ENCODE assay signal across 15 mouse cellular contexts in genomic region chr1:65113536-65114172, GRCm38 (mm10). TPM values are rescaled to one million over a fixed set of nuclear protein-coding genes. Genes with fewer than 3 reads are reported as not detected.
A peak's percentile ranks its signal among the peaks of the same experiment; 100 is the strongest.
DNase-seq lines count a peak whose midpoint lies in the region; ATAC-seq and TF ChIP-seq lines count a peak whose summit lies in the region.
"Had no signal": no experiment of that assay in that cellular context is flagged by ENCODE, and none has a peak within 500 bp of the region (broad histone marks: within the 10 kb centered on the region; RNA-seq: fewer than 3 reads in every experiment).

No protein-coding gene starts in this region.

- no peak for TF ChIP-seq CTCF in liver, adult 2 months (IDR thresholded peaks at IDR 0.05; ENCODE audit: low read depth, low read length)
- TF ChIP-seq CTCF in bone marrow macrophage, adult 2 months (IDR thresholded peaks at IDR 0.05; ENCODE audit: low read depth, low read length) = no peak
- no peak for TF ChIP-seq CTCF in lung, embryonic 14.5 days (IDR thresholded peaks at IDR 0.05; ENCODE audit: low read depth)

- no peak overlapping the region for H3K4me2 ChIP-seq in lung, embryonic 14.5 days
- no peak overlapping the region for H3K4me2 ChIP-seq in heart, embryonic 12.5 days

- no peaks in the 10 kb centered on the region for H3K27me3 ChIP-seq in liver, adult 2 months (ENCODE audit: control insufficient read depth, insufficient read depth, low read length)
- H3K27me3 ChIP-seq in lung, embryonic 14.5 days (ENCODE audit: insufficient read depth, low read length) = no peaks in the 10 kb centered on the region
- no peaks in the 10 kb centered on the region for H3K27me3 ChIP-seq in heart, embryonic 12.5 days (replicated peaks)

- WGBS in liver, adult 2 months = 86% methylated on average over 5 of the region's 5 CpGs
- 81% methylated on average over 5 of the region's 5 CpGs for WGBS in lung, embryonic 14.5 days
- WGBS in heart, embryonic 12.5 days = 84% methylated on average over 5 of the region's 5 CpGs

- H3K27ac ChIP-seq in liver, adult 2 months (replicated peaks; ENCODE audit: insufficient read depth, low read depth, low read length) = no peak overlapping the region
- H3K27ac ChIP-seq in bone marrow macrophage, adult 2 months (ENCODE audit: insufficient read depth, low read depth, low read length) = peak overlapping the region; percentile 91
- no peak overlapping the region for H3K27ac ChIP-seq in lung, embryonic 14.5 days (ENCODE audit: low read depth)
- no peak overlapping the region for H3K27ac ChIP-seq in heart, embryonic 12.5 days (ENCODE audit: poor library complexity, severe bottlenecking)

- H3K9ac ChIP-seq in liver, adult 2 months (ENCODE audit: low read depth, low read length) = no peak overlapping the region
- no peak overlapping the region for H3K9ac ChIP-seq in lung, embryonic 14.5 days
- no peak overlapping the region for H3K9ac ChIP-seq in heart, embryonic 12.5 days

- no peak for TF ChIP-seq POLR2A in liver, adult 2 months (IDR thresholded peaks at IDR 0.05; ENCODE audit: extremely low read depth, insufficient read depth, low read length)
- no peak for TF ChIP-seq POLR2A in bone marrow macrophage, adult 2 months (IDR thresholded peaks at IDR 0.05; ENCODE audit: borderline replicate concordance, low read depth, low read length)

- H3K79me2 ChIP-seq in liver, adult 2 months (ENCODE audit: control insufficient read depth, insufficient read depth, low read length) = no peaks in the 10 kb centered on the region

- no peak for ATAC-seq in lung, embryonic 14.5 days (ENCODE audit: insufficient read depth)
- no peak for ATAC-seq in heart, embryonic 12.5 days (ENCODE audit: insufficient number of reproducible peaks, low FRiP score)
- ATAC-seq: inflammation-experienced regulatory T-cells, adult 6 months had no signal

- no peaks in the 10 kb centered on the region for H3K9me3 ChIP-seq in lung, embryonic 14.5 days (ENCODE audit: low read depth, low read length)
- no peaks in the 10 kb centered on the region for H3K9me3 ChIP-seq in heart, embryonic 12.5 days (replicated peaks)
- H3K9me3 ChIP-seq: G1E had no signal

- H3K4me3 ChIP-seq in liver, adult 2 months (ENCODE audit: insufficient read depth, low read depth, low read length) = no peak overlapping the region
- H3K4me3 ChIP-seq in bone marrow macrophage, adult 2 months (ENCODE audit: insufficient read depth, low read length) = no peak overlapping the region
- no peak overlapping the region for H3K4me3 ChIP-seq in lung, embryonic 14.5 days (ENCODE audit: low read depth, low read length)
- H3K4me3 ChIP-seq in heart, embryonic 12.5 days = no peak overlapping the region

- H3K4me1 ChIP-seq in liver, adult 2 months (ENCODE audit: control insufficient read depth, insufficient read depth, low read length) = peaks cover 13% of the 10 kb centered on the region
- peaks cover 30% of the 10 kb centered on the region for H3K4me1 ChIP-seq in bone marrow macrophage, adult 2 months (ENCODE audit: control insufficient read depth, insufficient read depth, low read length)
- H3K4me1 ChIP-seq in lung, embryonic 14.5 days (ENCODE audit: insufficient read depth) = no peaks in the 10 kb centered on the region
- H3K4me1 ChIP-seq in heart, embryonic 12.5 days (replicated peaks) = no peaks in the 10 kb centered on the region

- no peaks in the 10 kb centered on the region for H3K36me3 ChIP-seq in liver, adult 2 months (ENCODE audit: control insufficient read depth, insufficient read depth, low read length)
- no peaks in the 10 kb centered on the region for H3K36me3 ChIP-seq in lung, embryonic 14.5 days (ENCODE audit: insufficient read depth)
- no peaks in the 10 kb centered on the region for H3K36me3 ChIP-seq in heart, embryonic 12.5 days
- H3K36me3 ChIP-seq: G1E had no signal

- DNase-seq in liver, adult 2 months (ENCODE audit: extremely low read depth, low read depth, low spot score) = peak; percentile 66
- DNase-seq in liver = no peak
- DNase-seq in lung, embryonic 14.5 days = peak; percentile 11
- DNase-seq in yolk sac, embryonic 10.5 days (ENCODE audit: low spot score) = peak; percentile 57
- DNase-seq in Muller cell, postnatal 12 days (ENCODE audit: inconsistent ontology term) = no peak

RNA-seq across cellular contexts. Expression of gene Gm28845, which starts 5.7 kb away (rescaled TPM):
- not detected in 2 replicates for total RNA-seq in liver, adult 2 months (2014; rRNA removed)
- polyA plus RNA-seq in liver, adult 2 months (2012; rRNA removed) = not detected in 2 replicates
- not detected in 2 replicates for polyA plus RNA-seq in bone marrow macrophage, adult 2 months (2012; ENCODE audit: insufficient read depth, insufficient read length, missing spikeins)
- not detected in 2 replicates for polyA plus RNA-seq in lung, embryonic 14.5 days (2014; fragmentation: Nextera tagmentation; extraction: Ambion mirVana)
- not detected in 2 replicates for polyA plus RNA-seq in heart, embryonic 12.5 days (2016; fragmentation: Nextera tagmentation; extraction: Ambion mirVana)
- total RNA-seq: G1E; gastrocnemius, adult 18-20 months; heart, postnatal 10 days; megakaryocyte-erythroid progenitor cell, adult 5-6 weeks had no signal
- polyA plus RNA-seq: G1E; inflammation-experienced regulatory T-cells, adult 6 months; neural tube, embryonic 11.5 days; stomach, embryonic 16.5 days had no signal

RNA-seq across cellular contexts. Expression of gene D630023F18Rik, which starts 9.4 kb away (rescaled TPM):
- total RNA-seq in liver, adult 2 months (2014; rRNA removed) = not detected in 2 replicates
- polyA plus RNA-seq in liver, adult 2 months (2012; rRNA removed) = 0.17 TPM in 1 of 2 replicates, not detected in the other
- polyA plus RNA-seq in bone marrow macrophage, adult 2 months (2012; ENCODE audit: insufficient read depth, insufficient read length, missing spikeins) = 1.3 and 2.1 TPM in 2 replicates
- 0.14 TPM in 1 of 2 replicates, not detected in the other for polyA plus RNA-seq in lung, embryonic 14.5 days (2014; fragmentation: Nextera tagmentation; extraction: Ambion mirVana)
- 0.08 TPM in 1 of 2 replicates, not detected in the other for polyA plus RNA-seq in heart, embryonic 12.5 days (2016; fragmentation: Nextera tagmentation; extraction: Ambion mirVana)
- total RNA-seq: gastrocnemius, adult 18-20 months; heart, postnatal 10 days; megakaryocyte-erythroid progenitor cell, adult 5-6 weeks had no signal
- polyA plus RNA-seq: inflammation-experienced regulatory T-cells, adult 6 months; neural tube, embryonic 11.5 days had no signal

RNA-seq across cellular contexts. Expression of gene Cryga, which starts 10.5 kb away (rescaled TPM):
- total RNA-seq in liver, adult 2 months (2014; rRNA removed) = not detected in 2 replicates
- polyA plus RNA-seq in liver, adult 2 months (2012; rRNA removed) = not detected in 2 replicates
- polyA plus RNA-seq in bone marrow macrophage, adult 2 months (2012; ENCODE audit: insufficient read depth, insufficient read length, missing spikeins) = not detected in 2 replicates
- polyA plus RNA-seq in lung, embryonic 14.5 days (2014; fragmentation: Nextera tagmentation; extraction: Ambion mirVana) = not detected in 2 replicates
- not detected in 2 replicates for polyA plus RNA-seq in heart, embryonic 12.5 days (2016; fragmentation: Nextera tagmentation; extraction: Ambion mirVana)
- total RNA-seq: G1E; gastrocnemius, adult 18-20 months; heart, postnatal 10 days; megakaryocyte-erythroid progenitor cell, adult 5-6 weeks had no signal
- polyA plus RNA-seq: brain, embryonic 14.5 days; G1E; inflammation-experienced regulatory T-cells, adult 6 months; neural tube, embryonic 11.5 days; stomach, embryonic 16.5 days had no signal

RNA-seq across cellular contexts. Expression of gene Crygb, which starts 31.6 kb away (rescaled TPM):
- not detected in 2 replicates for total RNA-seq in liver, adult 2 months (2014; rRNA removed)
- not detected in 2 replicates for polyA plus RNA-seq in liver, adult 2 months (2012; rRNA removed)
- not detected in 2 replicates for polyA plus RNA-seq in bone marrow macrophage, adult 2 months (2012; ENCODE audit: insufficient read depth, insufficient read length, missing spikeins)
- polyA plus RNA-seq in lung, embryonic 14.5 days (2014; fragmentation: Nextera tagmentation; extraction: Ambion mirVana) = not detected in 2 replicates
- polyA plus RNA-seq in heart, embryonic 12.5 days (2016; fragmentation: Nextera tagmentation; extraction: Ambion mirVana) = 0.58 and 1.1 TPM in 2 replicates
- total RNA-seq: G1E; gastrocnemius, adult 18-20 months; heart, postnatal 10 days; megakaryocyte-erythroid progenitor cell, adult 5-6 weeks had no signal
- polyA plus RNA-seq: brain, embryonic 14.5 days; G1E; inflammation-experienced regulatory T-cells, adult 6 months; neural tube, embryonic 11.5 days; stomach, embryonic 16.5 days had no signal

RNA-seq across cellular contexts. Expression of gene Crygc, which starts 40.2 kb away (rescaled TPM):
- total RNA-seq in liver, adult 2 months (2014; rRNA removed) = not detected in 2 replicates
- not detected in 2 replicates for polyA plus RNA-seq in liver, adult 2 months (2012; rRNA removed)
- polyA plus RNA-seq in bone marrow macrophage, adult 2 months (2012; ENCODE audit: insufficient read depth, insufficient read length, missing spikeins) = not detected in 2 replicates
- not detected in 2 replicates for polyA plus RNA-seq in lung, embryonic 14.5 days (2014; fragmentation: Nextera tagmentation; extraction: Ambion mirVana)
- polyA plus RNA-seq in heart, embryonic 12.5 days (2016; fragmentation: Nextera tagmentation; extraction: Ambion mirVana) = not detected in 2 replicates
- total RNA-seq: G1E; gastrocnemius, adult 18-20 months; heart, postnatal 10 days; megakaryocyte-erythroid progenitor cell, adult 5-6 weeks had no signal
- polyA plus RNA-seq: brain, embryonic 14.5 days; G1E; inflammation-experienced regulatory T-cells, adult 6 months; neural tube, embryonic 11.5 days; stomach, embryonic 16.5 days had no signal

Comparison
In these comparisons a context has a peak if more than half of its experiments do, and no peak if none do; other contexts are left out.
1. DNase-seq: peak in liver, adult 2 months (single experiment), lung, embryonic 14.5 days (single experiment) and yolk sac, embryonic 10.5 days (single experiment); none in liver (single experiment) and Muller cell, postnatal 12 days (single experiment).